Mouse (Mus musculus) CD8-positive naive resting alpha-beta T cell, adult 2 months (primary cell): ENCODE results near the gene Plcl1.

Experiments used
- DNase-seq, 2 experiments: peaks; one replicate each; pipeline ENCODE4 v3.0.0; 2022; ENCODE audit warnings: low read depth in 2 of 2, low spot score in 2 of 2

Plcl1 gene

GRCm38 (mm10) chr1:55770072-55770785 lies 364.5 kb downstream of the Plcl1 start:
- DNase-seq, result no peak

- no peak for DNase-seq
These were observed 387.1 kb downstream of the Plcl1 start for GRCm38 (mm10) chr1:55792817-55793216.
